Mouse (Mus musculus) MEL (cell line): ENCODE measurements at regions not wholly inside any gene's neighbourhood (a gene's known extent, or its start where the extent isn't known, plus 50 kb on each side); places are given as distances from the start of the nearest gene placed in this dataset.

Experiments used
- DNase-seq: peaks from one replicate; pipeline ENCODE4 v3.0.0; 2011; ENCODE audit warnings: low read depth, low spot score
- H3K27ac ChIP-seq: 2 replicates; pipeline ENCODE4 v1.5.1; 2012; ENCODE audit warnings: low read depth, mild to moderate bottlenecking, control low read depth, low read length, moderate library complexity; ENCODE audit not compliant: control insufficient read depth
- H3K27me3 ChIP-seq, 2 experiments: fragments of 150-350 bp in 1 of 2; sonication (generic) in 1 of 2; 2 replicates each; pipeline ENCODE4 v1.6.1; 2012; ENCODE audit warnings: low read length in 2 of 2, mild to moderate bottlenecking in 2 of 2, improper control_type of control experiment in 1 of 2, moderate library complexity in 1 of 2; ENCODE audit not compliant: insufficient read depth in 2 of 2, control insufficient read depth in 1 of 2
- H3K36me3 ChIP-seq, 2 experiments: 2 replicates each; pipeline ENCODE4 v1.6.1; 2012 to 2014; ENCODE audit warnings: low read length in 2 of 2, improper control_type of control experiment in 1 of 2, inconsistent platforms in 1 of 2, mild to moderate bottlenecking in 1 of 2; ENCODE audit not compliant: insufficient read depth in 2 of 2, control insufficient read depth in 1 of 2
- H3K4me1 ChIP-seq, 2 experiments: fragments of 150-350 bp in 1 of 2; sonication (generic) in 1 of 2; 2 replicates each; pipeline ENCODE4 v1.6.1; 2012; ENCODE audit warnings: low read length in 2 of 2, improper control_type of control experiment in 1 of 2, mild to moderate bottlenecking in 1 of 2; ENCODE audit not compliant: insufficient read depth in 2 of 2, control insufficient read depth in 1 of 2
- H3K4me3 ChIP-seq, 2 experiments: fragments of 150-350 bp in 1 of 2; sonication (generic) in 1 of 2; 2 replicates each; pipeline ENCODE4 v1.5.1; 2012; ENCODE audit warnings: low read depth in 2 of 2, low read length in 2 of 2, mild to moderate bottlenecking in 2 of 2, moderate library complexity in 2 of 2, control low read depth in 1 of 2, improper control_type of control experiment in 1 of 2; ENCODE audit not compliant: control insufficient read depth in 1 of 2, insufficient read depth in 1 of 2
- H3K79me2 ChIP-seq: 2 replicates; pipeline ENCODE4 v1.6.1; 2012; ENCODE audit warnings: mild to moderate bottlenecking, low read length, moderate library complexity; ENCODE audit not compliant: control insufficient read depth, poor library complexity, insufficient read depth
- H3K9ac ChIP-seq: 2 replicates; pipeline ENCODE4 v1.6.1; 2012; ENCODE audit warnings: low read depth, mild to moderate bottlenecking, control low read depth, low read length, moderate library complexity; ENCODE audit not compliant: control insufficient read depth, poor library complexity, severe bottlenecking
- H3K9me3 ChIP-seq: fragments of 150-350 bp; sonication (generic); replicated peaks from 2 replicates; pipeline ENCODE4 v1.6.1; 2012; ENCODE audit warnings: mild to moderate bottlenecking, low read length, improper control_type of control experiment, moderate library complexity; ENCODE audit not compliant: insufficient read depth
- BHLHE40 ChIP-seq: IDR thresholded peaks from 2 replicates; pipeline ENCODE4 v1.6.1; 2012; ENCODE audit warnings: low read depth, mild to moderate bottlenecking, inconsistent platforms, low read length, improper control_type of control experiment, borderline replicate concordance
- CHD1 ChIP-seq: IDR thresholded peaks from 2 replicates; pipeline ENCODE4 v1.6.1; 2012; ENCODE audit warnings: low read depth, mild to moderate bottlenecking, inconsistent platforms, low read length, improper control_type of control experiment
- E2F4 ChIP-seq: IDR thresholded peaks from 2 replicates; pipeline ENCODE4 v1.6.1; 2011; ENCODE audit warnings: low read depth, low read length, improper control_type of control experiment, borderline replicate concordance
- HCFC1 ChIP-seq: IDR thresholded peaks from 2 replicates; pipeline ENCODE4 v1.6.1; 2012; ENCODE audit warnings: low read depth, mild to moderate bottlenecking, inconsistent platforms, low read length, improper control_type of control experiment, moderate library complexity
- MAFK ChIP-seq: IDR thresholded peaks from 2 replicates; pipeline ENCODE4 v1.6.1; 2011; ENCODE audit warnings: low read depth, mild to moderate bottlenecking, low read length, improper control_type of control experiment, borderline replicate concordance
- MAX ChIP-seq: IDR thresholded peaks from 2 replicates; pipeline ENCODE4 v1.6.1; 2011; ENCODE audit warnings: low read length, improper control_type of control experiment
- MEF2A ChIP-seq: IDR thresholded peaks from 2 replicates; pipeline ENCODE4 v1.6.1; 2014; ENCODE audit warnings: low read depth, mild to moderate bottlenecking, inconsistent platforms, low read length, improper control_type of control experiment; ENCODE audit not compliant: poor library complexity, insufficient replicate concordance, severe bottlenecking; ENCODE audit errors: extremely low read depth
- MXI1 ChIP-seq: IDR thresholded peaks from 2 replicates; pipeline ENCODE4 v1.6.1; 2011; ENCODE audit warnings: mild to moderate bottlenecking, low read depth, low read length, improper control_type of control experiment
- MYC ChIP-seq: IDR thresholded peaks from 2 replicates; pipeline ENCODE4 v1.6.1; 2011; ENCODE audit warnings: low read depth, mild to moderate bottlenecking, low read length, improper control_type of control experiment, moderate library complexity
- NELFE ChIP-seq: IDR thresholded peaks from 2 replicates; pipeline ENCODE4 v1.6.1; 2011; ENCODE audit warnings: low read depth, low read length, improper control_type of control experiment
- POLR2A ChIP-seq, 2 experiments: IDR thresholded peaks; 2 replicates each; pipeline ENCODE4 v1.6.1; 2011 to 2012; ENCODE audit warnings: low read length in 2 of 2, mild to moderate bottlenecking in 2 of 2, control low read depth in 1 of 2, improper control_type of control experiment in 1 of 2, low read depth in 1 of 2, moderate library complexity in 1 of 2; ENCODE audit not compliant: control insufficient read depth in 1 of 2, insufficient read depth in 1 of 2, poor library complexity in 1 of 2
- POLR2AphosphoS5 ChIP-seq: IDR thresholded peaks from 2 replicates; pipeline ENCODE4 v1.6.1; 2012; ENCODE audit warnings: low read depth, borderline replicate concordance, mild to moderate bottlenecking, inconsistent platforms, low read length, moderate library complexity, mixed read lengths
- RAD21 ChIP-seq: IDR thresholded peaks from 2 replicates; pipeline ENCODE4 v1.6.1; 2011; ENCODE audit warnings: mild to moderate bottlenecking, low read depth, low read length, improper control_type of control experiment
- RCOR1 ChIP-seq: IDR thresholded peaks from 2 replicates; pipeline ENCODE4 v1.6.1; 2012; ENCODE audit warnings: low read depth, mild to moderate bottlenecking, inconsistent platforms, low read length, improper control_type of control experiment
- SIN3A ChIP-seq: IDR thresholded peaks from 2 replicates; pipeline ENCODE4 v1.6.1; 2012; ENCODE audit warnings: low read length, improper control_type of control experiment, inconsistent platforms
- SMC3 ChIP-seq: IDR thresholded peaks from 2 replicates; pipeline ENCODE4 v1.6.1; 2011; ENCODE audit warnings: low read depth, low read length, improper control_type of control experiment
- TBP ChIP-seq: IDR thresholded peaks from 2 replicates; pipeline ENCODE4 v1.8.0; 2011; ENCODE audit warnings: low read depth, low read length, improper control_type of control experiment
- TCF12 ChIP-seq: IDR thresholded peaks from 2 replicates; pipeline ENCODE4 v1.6.1; 2014; ENCODE audit warnings: low read depth, mild to moderate bottlenecking, inconsistent platforms, low read length, improper control_type of control experiment, moderate library complexity
- USF1 ChIP-seq: IDR thresholded peaks from 2 replicates; pipeline ENCODE4 v1.6.1; 2014; ENCODE audit warnings: low read depth, mild to moderate bottlenecking, inconsistent platforms, low read length, improper control_type of control experiment, moderate library complexity
- ZC3H11A ChIP-seq: IDR thresholded peaks from 2 replicates; pipeline ENCODE4 v1.6.1; 2012; ENCODE audit warnings: low read depth, mild to moderate bottlenecking, inconsistent platforms, low read length, improper control_type of control experiment

GRCm38 (mm10) chr4:47593155-47593554, 118.7 kb downstream of the Sec61b start:
- Histone ChIP-seq H3K4me3 (no peak overlapping the region), H3K4me1 (no peaks in the 10 kb centered on the region), H3K27ac (no peak overlapping the region), H3K27me3 (peaks cover 0 to 1% of the 10 kb centered on the region in 2 experiments; a peak in 2 of 4 replicates), H3K9ac (no peak overlapping the region), H3K36me3 (no peaks in the 10 kb centered on the region), H3K9me3 (no peaks in the 10 kb centered on the region), H3K79me2 (no peaks in the 10 kb centered on the region)
- TF ChIP-seq TBP (no peak), CHD1 (no peak), HCFC1 (no peak), RCOR1 (no peak), MAFK (no peak), SIN3A (no peak), E2F4 (no peak), MYC (no peak), POLR2AphosphoS5 (no peak), USF1 (no peak), POLR2A (IDR thresholded peaks at IDR 0.05; ENCODE audit: control insufficient read depth in 1 of 2, insufficient read depth in 1 of 2, low read depth in 1 of 2, low read length in 2 of 2, poor library complexity in 1 of 2) (no peak), BHLHE40 (no peak), RAD21 (no peak), NELFE (no peak), MEF2A (no peak), ZC3H11A (no peak), SMC3 (no peak), MAX (no peak)
- no peak for DNase-seq

DNA sequence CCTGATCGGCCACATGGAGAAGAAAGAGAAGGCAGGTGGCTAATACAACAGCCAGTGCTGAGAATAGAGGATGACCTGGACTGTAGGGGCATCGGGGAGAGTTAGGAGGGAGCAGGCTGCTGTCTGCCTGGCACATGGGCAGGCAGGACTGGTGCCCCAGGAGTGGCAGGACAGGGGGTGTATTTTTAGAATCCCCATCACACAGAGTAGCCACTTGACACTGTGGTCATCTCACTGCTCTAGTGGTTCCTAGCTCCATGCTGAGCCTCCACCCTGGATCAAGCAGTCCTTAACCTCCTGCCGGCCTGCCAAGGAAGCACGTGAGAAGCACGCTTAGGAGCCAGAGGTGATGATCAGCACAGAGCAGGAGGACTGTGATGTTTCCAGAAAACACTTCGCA, 119.7 kb downstream of the Sec61b start:
- Histone ChIP-seq H3K9me3 (no peaks in the 10 kb centered on the region), H3K9ac (no peak overlapping the region), H3K4me1 (no peaks in the 10 kb centered on the region), H3K36me3 (no peaks in the 10 kb centered on the region), H3K79me2 (no peaks in the 10 kb centered on the region), H3K27ac (no peak overlapping the region), H3K4me3 (no peak overlapping the region), H3K27me3 (peaks cover 0 to 1% of the 10 kb centered on the region in 2 experiments; a peak in 2 of 4 replicates)
- no peak for DNase-seq
- TF ChIP-seq TBP, result no peak
- TF ChIP-seq MEF2A, result no peak
- no peak for TF ChIP-seq TCF12
- TF ChIP-seq MXI1, result no peak
- no peak for TF ChIP-seq SIN3A
- TF ChIP-seq E2F4, result no peak
